Mouse (Mus musculus) olfactory bulb, adult 2 months (tissue): ENCODE measurements around the gene 4931428F04Rik.

Source experiments
- CTCF ChIP-seq: fragments of 200-500 bp; IDR thresholded peaks from 2 replicates; pipeline ENCODE4 v1.5.1; 2012; ENCODE audit warnings: low read depth, mild to moderate bottlenecking, low read length, moderate library complexity; ENCODE audit not compliant: insufficient read depth
- POLR2A ChIP-seq: fragments of 200-500 bp; IDR thresholded peaks from 2 replicates; pipeline ENCODE4 v1.6.1; 2012; ENCODE audit warnings: mild to moderate bottlenecking, low read depth, low read length, moderate library complexity; ENCODE audit not compliant: insufficient read depth

DNA sequence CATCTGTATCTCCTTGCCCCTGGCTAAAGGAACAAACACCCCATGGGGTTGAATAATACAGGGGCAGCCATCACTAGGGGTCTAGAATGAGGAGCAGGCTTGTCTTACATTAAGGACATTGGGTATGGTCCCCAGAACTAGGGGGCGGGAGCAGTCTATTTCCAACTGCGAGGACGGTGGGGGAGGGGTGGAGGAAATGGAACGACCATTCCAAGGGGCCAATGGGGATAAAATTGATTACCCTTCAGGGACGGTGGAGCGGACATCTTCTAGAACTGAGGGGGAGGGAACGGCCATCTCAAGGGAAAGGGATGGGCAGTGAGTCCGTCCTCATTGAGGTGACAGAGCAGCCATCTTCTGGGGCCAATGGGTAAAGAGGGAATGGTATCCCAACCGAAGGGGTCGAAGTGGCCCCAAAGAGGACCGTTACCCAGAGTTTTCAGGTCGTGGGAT is 36.0 kb upstream of the 4931428F04Rik start:
- TF ChIP-seq CTCF, result no peak
- no peak for TF ChIP-seq POLR2A
